Mouse (Mus musculus) olfactory bulb, adult 2 months (tissue): Measurements from ENCODE around the gene Mif4gd. TPM values are rescaled to one million over a fixed set of nuclear protein-coding genes. Genes with fewer than 3 reads are reported as not detected.

Experiments used
- H3K27ac ChIP-seq: fragments of 200-500 bp; 2 replicates; pipeline ENCODE4 v1.5.1; 2012; ENCODE audit warnings: low read depth, low read length; ENCODE audit not compliant: insufficient read depth
- H3K4me1 ChIP-seq: fragments of 200-500 bp; 2 replicates; pipeline ENCODE4 v1.6.1; 2012; ENCODE audit warnings: low read length; ENCODE audit not compliant: control insufficient read depth, insufficient read depth
- H3K4me3 ChIP-seq: fragments of 200-500 bp; 2 replicates; pipeline ENCODE4 v1.5.1; 2012; ENCODE audit warnings: mild to moderate bottlenecking, low read depth, low read length, moderate library complexity; ENCODE audit not compliant: insufficient read depth
- CTCF ChIP-seq: fragments of 200-500 bp; IDR thresholded peaks from 2 replicates; pipeline ENCODE4 v1.5.1; 2012; ENCODE audit warnings: low read depth, mild to moderate bottlenecking, low read length, moderate library complexity; ENCODE audit not compliant: insufficient read depth
- POLR2A ChIP-seq: fragments of 200-500 bp; IDR thresholded peaks from 2 replicates; pipeline ENCODE4 v1.6.1; 2012; ENCODE audit warnings: mild to moderate bottlenecking, low read depth, low read length, moderate library complexity; ENCODE audit not compliant: insufficient read depth
- WGBS: fragments of 180-500 bp; shearing (Covaris S2); methylation state at CpG from one replicate; pipeline ENCODE4 v1.1.7; 2018; 5-methylcytosine and 5-hydroxymethylcytosine counted together
- polyA plus RNA-seq: library from polyadenylated mRNA; stranded (reverse); fragments of >200 nt; gene quantifications from 2 replicates; pipeline ENCODE4 v1.2.4, GENCODE M21; 2012; ENCODE audit warnings: low replicate concordance; ENCODE audit not compliant: missing spikeins, insufficient read depth, insufficient read length

Mif4gd gene
- polyA plus RNA-seq, 1 experiment, result not detected

- H3K4me1 ChIP-seq, result peaks cover 7% of the 10 kb centered on the region
- WGBS, result 94% methylated on average over 3 of the region's 3 CpGs
- no peak overlapping the region for H3K27ac ChIP-seq
- no peak overlapping the region for H3K4me3 ChIP-seq
- TF ChIP-seq CTCF, result no peak
- no peak for TF ChIP-seq POLR2A
Measured at GRCm38 (mm10) chr11:115595209-115595608, 17.6 kb downstream of the Mif4gd start.

GRCm38 (mm10) chr11:115590526-115591075 lies 22.2 kb downstream of the Mif4gd start:
- WGBS, result 79% methylated on average over 2 of the region's 2 CpGs
- Histone ChIP-seq H3K27ac (no peak overlapping the region), H3K4me3 (no peak overlapping the region), H3K4me1 (peaks cover 4% of the 10 kb centered on the region; the same call in 1 of the 2 replicates)
- TF ChIP-seq CTCF (no peak), POLR2A (no peak)

DNA sequence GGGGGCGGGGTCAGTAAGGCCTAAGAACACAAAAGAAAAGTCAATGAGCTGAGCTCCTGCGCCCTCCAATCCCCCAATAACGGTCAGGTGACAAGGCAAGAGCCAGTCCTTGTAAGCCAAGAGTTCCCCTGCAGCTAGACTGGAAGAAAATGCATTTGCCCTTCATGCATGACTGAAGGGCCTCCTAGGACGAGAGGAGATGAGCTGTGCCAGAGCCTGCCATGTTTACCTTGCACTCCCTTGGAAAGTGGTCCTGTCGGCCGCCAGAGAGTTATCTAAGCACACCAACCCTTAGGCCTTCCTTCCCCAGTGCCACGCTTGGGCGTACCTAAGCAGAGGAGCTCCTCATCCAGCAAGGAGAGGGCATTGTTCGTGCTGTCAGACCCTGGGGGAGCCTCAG lies 24.8 kb downstream of the Mif4gd start:
- Histone ChIP-seq H3K4me3 (no peak overlapping the region), H3K27ac (no peak overlapping the region), H3K4me1 (peaks cover 4% of the 10 kb centered on the region; the same call in 1 of the 2 replicates)
- no peak for TF ChIP-seq POLR2A
- TF ChIP-seq CTCF, result no peak
- 77% methylated on average over 9 of the region's 9 CpGs for WGBS

- TF ChIP-seq CTCF (no peak), POLR2A (no peak)
- 89% methylated on average over 9 of the region's 9 CpGs for WGBS
Measured at GRCm38 (mm10) chr11:115586403-115586802, 26.4 kb downstream of the Mif4gd start.

DNA sequence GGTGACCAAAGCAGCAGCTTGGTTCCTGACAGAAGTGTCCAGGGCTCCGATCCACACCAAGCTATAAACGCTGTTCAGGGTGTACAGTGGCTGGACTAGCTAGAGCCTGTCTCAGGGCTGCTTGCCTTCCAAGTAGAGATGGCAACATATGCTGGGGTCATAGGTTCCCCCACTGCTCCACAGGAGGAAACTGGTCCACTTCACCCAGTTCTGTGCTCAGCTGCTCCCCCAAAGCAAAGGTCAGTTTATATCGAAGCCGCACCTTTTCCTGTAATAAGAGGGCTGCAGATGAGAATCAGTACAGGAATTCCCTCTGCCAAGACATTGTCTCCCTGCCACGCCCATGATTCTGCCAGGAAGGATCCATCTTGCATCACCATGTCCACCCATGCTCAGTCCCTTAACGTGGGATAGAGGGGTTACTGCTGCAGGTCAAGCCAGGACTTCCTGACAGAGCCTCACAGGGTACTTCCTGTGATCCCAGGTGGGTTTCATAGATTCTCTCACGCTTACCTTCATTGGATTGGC lies 27.1 kb downstream of the Mif4gd start:
- no peak for TF ChIP-seq POLR2A
- no peak for TF ChIP-seq CTCF
- H3K27ac ChIP-seq, result no peak overlapping the region
- H3K4me3 ChIP-seq, result no peak overlapping the region
- WGBS, result 93% methylated on average over 7 of the region's 7 CpGs
- H3K4me1 ChIP-seq, result peaks cover 4% of the 10 kb centered on the region; the same call in 1 of the 2 replicates

More at GRCm38 (mm10) chr11:115586403-115586802, 26.4 kb downstream of the Mif4gd start:
- no peak overlapping the region for H3K4me3 ChIP-seq
- peaks cover 4% of the 10 kb centered on the region; the same call in 1 of the 2 replicates for H3K4me1 ChIP-seq
- H3K27ac ChIP-seq, result no peak overlapping the region

GRCm38 (mm10) chr11:115584376-115585073 lies 28.2 kb downstream of the Mif4gd start:
- H3K4me3 ChIP-seq, result no peak overlapping the region
- TF ChIP-seq POLR2A (no peak), CTCF (no peak)
- WGBS, result 80% methylated on average over 10 of the region's 10 CpGs
- H3K27ac ChIP-seq, result no peak overlapping the region
- H3K4me1 ChIP-seq, result peaks cover 4% of the 10 kb centered on the region; the same call in 1 of the 2 replicates

- Histone ChIP-seq H3K4me3 (no peak overlapping the region), H3K4me1 (peaks cover 2% of the 10 kb centered on the region; the same call in 1 of the 2 replicates), H3K27ac (no peak overlapping the region)
- 75% methylated on average over 10 of the region's 10 CpGs for WGBS
- TF ChIP-seq POLR2A (no peak), CTCF (no peak)
Measured at GRCm38 (mm10) chr11:115582913-115583606, 29.7 kb downstream of the Mif4gd start.

DNA sequence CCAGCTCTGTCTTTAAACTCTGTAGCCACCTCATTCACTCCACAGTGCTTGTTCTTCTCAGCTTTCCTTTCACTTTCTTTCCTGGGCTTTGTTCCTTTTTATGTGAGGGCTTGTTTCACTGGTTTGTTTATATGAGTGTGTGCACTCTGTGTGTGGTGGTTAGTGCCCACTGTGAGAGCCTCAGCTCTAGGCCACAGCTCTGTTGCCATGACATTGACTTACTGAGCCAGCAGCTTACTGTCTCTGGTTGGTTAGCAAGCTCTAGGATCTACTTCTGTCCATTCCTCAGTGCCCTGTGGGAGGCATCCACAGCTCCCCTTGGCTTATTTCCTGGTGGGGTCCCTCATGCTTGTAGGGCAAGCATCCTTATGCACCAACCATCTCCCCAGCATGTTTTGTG lies 33.7 kb downstream of the Mif4gd start:
- Histone ChIP-seq H3K4me1 (no peaks in the 10 kb centered on the region), H3K27ac (no peak overlapping the region), H3K4me3 (no peak overlapping the region)
- TF ChIP-seq POLR2A, result no peak
- no peak for TF ChIP-seq CTCF

GRCm38 (mm10) chr11:115564961-115565360 lies 47.8 kb downstream of the Mif4gd start:
- WGBS, result 14% methylated on average over 7 of the region's 7 CpGs
- Histone ChIP-seq H3K4me1 (no peaks in the 10 kb centered on the region; the same call in 1 of the 2 replicates), H3K4me3 (peak overlapping the region; percentile 82), H3K27ac (no peak overlapping the region)
- TF ChIP-seq POLR2A (no peak), CTCF (no peak)
